Mouse (Mus musculus): ENCODE results near the gene Plekhd1.

DNA sequence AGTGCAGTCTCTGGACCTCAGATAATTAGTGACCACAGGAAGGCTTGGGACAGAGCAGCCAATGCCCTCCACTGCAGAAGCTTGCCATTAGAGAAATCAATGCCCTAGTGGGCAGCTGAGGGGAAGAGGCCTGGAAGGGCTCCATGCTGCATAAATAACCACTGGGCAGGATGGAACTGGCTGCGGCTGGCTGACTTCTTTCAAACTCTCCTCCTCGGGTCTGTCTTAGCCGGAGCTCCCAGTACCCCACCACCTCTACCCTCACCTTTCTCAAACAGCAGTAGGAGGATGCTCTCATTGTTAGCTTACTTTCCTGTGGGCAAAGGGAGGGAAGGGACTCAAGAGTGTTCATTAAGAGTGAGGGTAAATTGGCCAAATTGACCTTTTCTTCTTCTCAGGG is 2.6 kb downstream of the Plekhd1 start:
- TF ChIP-seq CTCF (IDR thresholded peaks at IDR 0.05; ENCODE audit: extremely low read depth, insufficient read depth, low read length) (no peak), POLR2A (IDR thresholded peaks at IDR 0.05; ENCODE audit: extremely low read depth, insufficient read depth, low read length) (no peak)

All from cortical plate, adult 2 months (tissue).